Mouse (Mus musculus) B cell, adult 67 days (primary cell): ENCODE results near the gene Gng5. TPM values are rescaled to one million over a fixed set of nuclear protein-coding genes. Genes with fewer than 3 reads are reported as not detected.

Experiments
- total RNA-seq, 2 experiments: library from RNA; stranded (reverse); gene quantifications; 4 replicates each; pipeline ENCODE4 v1.2.4; 2023

The Gng5 gene
- 100 to 1,000 TPM; 145 to 167 TPM for total RNA-seq

GRCm38 (mm10) chr3:146499431-146500002, at the start of gene Gng5, which contains the start of gene Spata1:
TSS of gene Gng5 (plus strand) at chr3:146499807.
TSS of gene Spata1 (minus strand) at chr3:146499753.

DNA sequence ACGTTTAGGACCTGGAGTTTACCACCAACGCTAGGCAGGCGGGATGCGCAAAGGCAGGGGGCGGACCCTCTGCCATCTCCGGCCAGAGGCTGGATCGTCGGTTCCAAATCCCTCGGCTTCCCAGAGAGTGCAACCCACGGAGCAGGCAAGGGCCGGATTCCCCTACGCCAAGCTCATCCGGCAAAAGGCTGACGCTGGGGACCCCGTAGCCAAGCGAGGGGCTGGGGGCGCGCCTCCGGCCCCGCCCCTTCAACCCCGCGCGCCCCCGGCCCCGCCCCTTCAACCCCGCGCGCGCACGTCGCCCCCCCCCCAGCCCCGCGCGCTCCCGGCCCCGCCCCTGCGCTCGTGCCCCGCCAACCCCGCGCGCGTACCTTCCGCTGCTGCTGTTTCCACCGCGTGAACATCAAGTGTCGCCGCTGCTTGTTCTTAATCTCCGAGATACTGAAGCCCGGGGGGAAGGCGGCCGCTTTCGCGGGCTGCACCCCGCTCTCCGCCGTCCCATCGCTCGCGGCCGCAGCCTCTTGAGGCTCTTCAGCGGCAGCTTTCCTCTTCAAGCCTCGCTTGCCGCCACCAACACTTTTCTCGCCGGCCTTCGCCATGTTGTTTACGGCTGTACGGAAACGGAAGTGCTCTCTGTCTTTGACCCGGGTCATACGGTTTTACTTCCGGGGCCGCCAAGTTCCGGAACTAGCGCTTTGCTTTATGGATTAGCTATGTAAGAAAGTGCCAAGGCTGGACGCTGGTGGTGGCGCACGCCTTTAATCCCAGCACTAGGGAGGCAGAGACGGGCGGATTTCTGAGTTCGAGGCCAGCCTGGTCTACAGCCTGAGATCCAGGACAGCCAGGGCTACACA, 21.4 kb downstream of the Gng5 start, which contains the start of gene Rpf1:
Gene Rpf1, minus strand, starts transcription at position 632 of the 854 bp plus-strand sequence.

Other genes with a start within 250 kb of the Gng5 start
- 1 to 10 TPM; 1.8 to 2.0 TPM for gene Ssx2ip, start 95.2 kb upstream of the Gng5 start, total RNA-seq
- 10 to 100 TPM in 1 of 2 experiments, 1 to 10 TPM in 1; 9.7 to 17.0 TPM for gene Ctbs, start 50.0 kb upstream of the Gng5 start, total RNA-seq
- 10 to 100 TPM in 1 of 2 experiments, 1 to 10 TPM in 1; 7.2 to 12.4 TPM for gene Spata1, start 54 bp upstream of the Gng5 start, total RNA-seq
- gene Rpf1, start 21.6 kb downstream of the Gng5 start, total RNA-seq = 10 to 100 TPM; 96.6 to 97.3 TPM
- gene Uox, start 70.6 kb downstream of the Gng5 start, total RNA-seq = not detected
- gene Dnase2b, start 115.8 kb downstream of the Gng5 start, total RNA-seq = not detected
- gene 4930503B20Rik, start 151.5 kb downstream of the Gng5 start, total RNA-seq = not detected
- not detected for gene Samd13, start 185.8 kb downstream of the Gng5 start, total RNA-seq